Mouse (Mus musculus) embryonic facial prominence, embryonic 13.5 days (tissue): ENCODE results near the gene Fam241b. TPM values are rescaled to one million over a fixed set of nuclear protein-coding genes. Genes with fewer than 3 reads are reported as not detected.
"Not testable (repeated sequence)": the region's sequence is repeated elsewhere in the genome, so short reads cannot be mapped to it uniquely, and the experiment has no call there.

ENCODE experiments used
- ATAC-seq: fragments of 200-750 bp; cut with Nextera tagmentation; 2 replicates; pipeline ENCODE4 v1.8.0; 2017; ENCODE audit warnings: low read depth; ENCODE audit not compliant: insufficient number of reproducible peaks, insufficient read depth, low FRiP score, low TSS enrichment
- H3K27ac ChIP-seq: fragments of 300-500 bp; sonication (generic); 2 replicates; pipeline ENCODE4 v1.5.1; 2015; ENCODE audit warnings: moderate library complexity, mild to moderate bottlenecking, inconsistent platforms
- H3K27me3 ChIP-seq: fragments of 300-500 bp; sonication (generic); 2 replicates; pipeline ENCODE4 v1.6.1; 2015; ENCODE audit warnings: mild to moderate bottlenecking, inconsistent platforms
- H3K36me3 ChIP-seq: fragments of 300-500 bp; sonication (generic); 2 replicates; pipeline ENCODE4 v1.6.1; 2015; ENCODE audit warnings: mild to moderate bottlenecking, inconsistent platforms
- H3K4me1 ChIP-seq: fragments of 300-500 bp; sonication (generic); 2 replicates; pipeline ENCODE4 v1.6.1; 2015; ENCODE audit warnings: inconsistent platforms
- H3K4me2 ChIP-seq: fragments of 300-500 bp; sonication (generic); 2 replicates; pipeline ENCODE4 v1.6.1; 2015; ENCODE audit warnings: moderate library complexity, mild to moderate bottlenecking, inconsistent platforms
- H3K4me3 ChIP-seq: fragments of 300-500 bp; sonication (generic); 2 replicates; pipeline ENCODE4 v1.5.1; 2015; ENCODE audit warnings: mild to moderate bottlenecking, inconsistent platforms
- H3K9ac ChIP-seq: fragments of 300-500 bp; sonication (generic); 2 replicates; pipeline ENCODE4 v1.6.1; 2015; ENCODE audit warnings: mild to moderate bottlenecking, inconsistent platforms
- H3K9me3 ChIP-seq: fragments of 300-500 bp; sonication (generic); 2 replicates; pipeline ENCODE4 v1.6.1; 2016; ENCODE audit warnings: inconsistent platforms
- WGBS: fragments of 180-500 bp; shearing (Covaris S2); methylation state at CpG from one replicate; pipeline ENCODE4 v1.1.7; 2015; ENCODE audit warnings: mixed read lengths; 5-methylcytosine and 5-hydroxymethylcytosine counted together
- polyA plus RNA-seq: library from polyadenylated mRNA; unstranded; fragments of >200 nt; fragmentation: Nextera tagmentation; extraction: Ambion mirVana; gene quantifications from 2 replicates; pipeline ENCODE4 v1.2.1, GENCODE M21; 2015

Fam241b gene
- polyA plus RNA-seq, 1 experiment from 2014 or later = 21.2 TPM

DNA sequence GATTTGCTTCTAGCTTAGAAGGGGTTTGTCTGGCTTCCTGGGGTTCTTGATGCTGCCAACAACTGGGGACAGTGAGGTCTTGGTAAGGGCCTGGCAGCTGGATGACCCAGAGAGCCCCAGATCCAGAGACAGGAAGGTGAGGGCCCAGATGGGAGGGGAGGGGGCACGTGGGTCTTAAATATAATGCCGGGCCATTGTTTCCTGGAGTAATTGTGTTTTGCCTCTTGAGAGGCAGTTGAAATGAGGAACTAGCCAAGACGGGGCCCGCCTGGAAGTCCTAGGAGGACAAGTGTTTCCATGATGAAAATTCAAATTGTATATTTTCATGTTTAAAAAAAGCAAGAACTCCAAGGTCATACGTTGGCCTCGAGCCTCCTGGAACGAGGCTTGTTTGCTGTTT is 49.8 kb downstream of the Fam241b start:
- no peak for ATAC-seq
- Histone ChIP-seq H3K4me1 (peaks cover 4% of the 10 kb centered on the region; the same call in 1 of the 2 replicates), H3K36me3 (no peaks in the 10 kb centered on the region), H3K9ac (no peak overlapping the region), H3K27me3 (no peaks in the 10 kb centered on the region), H3K9me3 (no peaks in the 10 kb centered on the region), H3K4me3 (no peak overlapping the region), H3K27ac (no peak overlapping the region), H3K4me2 (no peak overlapping the region)
- WGBS = 80% methylated on average over 7 of the region's 7 CpGs

DNA sequence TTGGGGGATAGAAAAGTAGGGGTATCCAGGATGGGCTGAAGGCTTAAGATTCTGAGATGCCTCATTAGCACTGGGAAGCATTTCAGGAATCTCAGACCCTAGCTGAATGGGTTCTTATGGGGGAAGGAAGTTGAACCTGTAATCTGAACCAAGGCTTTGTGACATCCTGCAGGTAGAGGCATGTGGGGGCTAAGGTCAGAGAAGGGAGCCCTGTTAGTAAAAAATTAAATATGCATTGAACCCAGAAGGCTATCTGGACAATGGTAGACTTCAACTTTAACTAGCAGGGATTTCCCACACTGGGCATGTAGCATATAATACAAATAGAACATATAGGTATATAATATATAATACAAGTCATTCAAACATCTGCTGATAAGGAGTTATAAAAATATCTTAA is 54.2 kb downstream of the Fam241b start:
- no peak overlapping the region for H3K4me3 ChIP-seq
- no peak overlapping the region for H3K4me2 ChIP-seq
- H3K4me1 ChIP-seq = peaks cover 5% of the 10 kb centered on the region; the same call in 1 of the 2 replicates
- no peak overlapping the region for H3K9ac ChIP-seq
- no peaks in the 10 kb centered on the region for H3K27me3 ChIP-seq
- H3K9me3 ChIP-seq = no peaks in the 10 kb centered on the region
- H3K36me3 ChIP-seq = no peaks in the 10 kb centered on the region
- no peak overlapping the region for H3K27ac ChIP-seq
- ATAC-seq = no peak

DNA sequence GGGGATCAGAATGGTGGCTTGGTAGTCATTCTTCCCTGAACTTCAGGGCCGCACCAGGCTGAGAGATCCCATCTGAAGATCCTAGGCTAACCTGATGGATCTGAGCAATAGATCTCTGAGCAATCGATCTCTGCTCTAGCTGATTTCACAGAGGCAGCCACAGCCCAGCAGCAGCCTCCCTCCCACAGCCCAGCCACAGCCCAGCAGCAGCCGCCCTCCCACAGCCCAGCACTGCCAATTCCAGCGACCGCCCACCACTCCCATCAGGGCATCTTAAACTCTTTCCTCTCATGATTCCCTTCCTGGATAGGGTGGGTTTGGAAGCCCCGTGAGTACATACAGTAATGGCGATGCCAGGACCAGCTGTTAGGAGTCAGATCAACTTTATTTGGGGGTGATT is 54.6 kb downstream of the Fam241b start:
- no peak for ATAC-seq
- no peak overlapping the region for H3K4me3 ChIP-seq
- no peak overlapping the region for H3K9ac ChIP-seq
- H3K27me3 ChIP-seq = no peaks in the 10 kb centered on the region
- 49% methylated on average over 7 of the region's 7 CpGs for WGBS
- no peaks in the 10 kb centered on the region for H3K36me3 ChIP-seq
- H3K9me3 ChIP-seq = no peaks in the 10 kb centered on the region
- no peak overlapping the region for H3K27ac ChIP-seq
- H3K4me1 ChIP-seq = peaks cover 5% of the 10 kb centered on the region; the same call in 1 of the 2 replicates
- no peak overlapping the region for H3K4me2 ChIP-seq

GRCm38 (mm10) chr10:62088411-62088810 is 55.3 kb downstream of the Fam241b start:
- Histone ChIP-seq H3K9ac (no peak overlapping the region), H3K4me2 (no peak overlapping the region), H3K9me3 (no peaks in the 10 kb centered on the region), H3K27ac (no peak overlapping the region), H3K36me3 (no peaks in the 10 kb centered on the region), H3K4me3 (no peak overlapping the region), H3K4me1 (peaks cover 5% of the 10 kb centered on the region; the same call in 1 of the 2 replicates), H3K27me3 (no peaks in the 10 kb centered on the region; the same call in 1 of the 2 replicates)
- 82% methylated on average over 5 of the region's 5 CpGs for WGBS
- ATAC-seq = no peak

DNA sequence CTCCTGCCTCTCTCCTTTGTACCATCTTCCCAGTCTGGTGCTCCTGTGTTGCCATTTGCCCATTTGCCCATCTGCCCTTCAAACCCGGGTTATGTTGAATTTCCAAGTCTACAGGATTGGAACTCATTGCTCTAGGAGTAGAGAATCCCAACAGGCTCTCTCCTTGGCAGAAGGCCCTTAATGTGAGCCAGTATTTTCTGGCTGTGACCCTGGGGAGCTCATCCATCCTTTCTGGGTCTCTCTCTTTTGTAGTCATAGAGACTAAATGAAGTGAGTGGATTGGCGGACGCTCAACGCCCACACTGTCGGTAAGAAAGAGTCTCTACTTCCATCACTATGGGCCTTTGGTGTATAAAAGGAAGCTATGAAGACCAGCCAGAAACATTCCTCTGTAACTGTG is 56.9 kb downstream of the Fam241b start:
- whole genome bisulfite sequencing = 96% methylated on average over 5 of the region's 5 CpGs
- no peaks in the 10 kb centered on the region; the same call in 1 of the 2 replicates for H3K27me3 ChIP-seq
- no peak for ATAC-seq

DNA sequence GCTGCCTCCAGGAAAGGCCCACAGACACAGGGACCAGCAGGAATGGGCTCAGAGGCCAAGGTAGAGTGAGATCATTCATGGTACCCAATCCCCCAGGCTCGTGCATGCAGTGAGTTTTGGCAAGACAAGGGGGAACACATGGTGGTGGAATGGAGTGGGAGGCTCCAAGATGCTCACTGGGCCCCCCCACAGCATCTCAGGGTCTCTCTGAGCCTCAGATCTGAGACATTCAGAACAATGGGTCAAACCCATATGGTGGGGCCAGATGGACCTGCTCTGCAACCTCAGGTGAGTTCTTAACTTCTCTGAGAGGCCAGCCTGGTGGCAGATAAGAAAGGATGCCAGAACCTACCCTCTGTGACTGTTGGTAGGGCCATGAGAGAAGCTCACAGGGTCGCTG is 57.7 kb downstream of the Fam241b start:
- H3K4me1 ChIP-seq = peaks cover 5% of the 10 kb centered on the region; the same call in 1 of the 2 replicates
- no peak overlapping the region for H3K9ac ChIP-seq
- H3K27ac ChIP-seq = no peak overlapping the region
- H3K9me3 ChIP-seq = no peaks in the 10 kb centered on the region
- no peak overlapping the region for H3K4me3 ChIP-seq
- no peak for ATAC-seq
- 60% methylated on average over 2 of the region's 2 CpGs for WGBS
- H3K27me3 ChIP-seq = no peaks in the 10 kb centered on the region; the same call in 1 of the 2 replicates
- H3K36me3 ChIP-seq = no peaks in the 10 kb centered on the region
- H3K4me2 ChIP-seq = no peak overlapping the region

More for the DNA sequence above, 56.9 kb downstream of the Fam241b start:
- Histone ChIP-seq H3K4me1 (peaks cover 5% of the 10 kb centered on the region; the same call in 1 of the 2 replicates), H3K4me3 (no peak overlapping the region), H3K4me2 (no peak overlapping the region), H3K9ac (no peak overlapping the region), H3K36me3 (no peaks in the 10 kb centered on the region), H3K9me3 (no peaks in the 10 kb centered on the region), H3K27ac (no peak overlapping the region)

GRCm38 (mm10) chr10:62076248-62077134 is 67.2 kb downstream of the Fam241b start:
- 79% methylated on average over 11 of the region's 11 CpGs for WGBS
- Histone ChIP-seq H3K4me1 (no peaks in the 10 kb centered on the region), H3K27ac (no peak overlapping the region), H3K4me2 (no peak overlapping the region), H3K27me3 (no peaks in the 10 kb centered on the region), H3K9me3 (peaks cover 10% of the 10 kb centered on the region), H3K9ac (no peak overlapping the region), H3K36me3 (no peaks in the 10 kb centered on the region), H3K4me3 (no peak overlapping the region)
- no peak for ATAC-seq

DNA sequence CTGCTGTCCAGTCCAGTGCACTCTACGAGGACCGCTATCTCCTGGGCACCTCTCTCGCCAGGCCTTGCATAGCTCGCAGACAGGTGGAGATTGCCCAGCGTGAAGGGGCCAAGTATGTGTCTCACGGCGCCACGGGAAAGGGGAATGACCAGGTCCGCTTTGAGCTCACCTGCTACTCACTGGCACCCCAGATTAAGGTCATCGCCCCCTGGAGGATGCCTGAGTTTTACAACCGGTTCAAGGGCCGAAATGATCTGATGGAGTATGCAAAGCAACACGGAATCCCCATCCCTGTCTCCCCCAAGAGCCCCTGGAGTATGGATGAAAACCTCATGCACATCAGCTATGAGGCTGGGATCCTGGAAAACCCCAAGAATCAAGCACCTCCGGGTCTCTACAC is 72.4 kb downstream of the Fam241b start:
- H3K9ac ChIP-seq, H3K4me1 ChIP-seq, H3K27ac ChIP-seq, H3K36me3 ChIP-seq, H3K27me3 ChIP-seq, H3K4me3 ChIP-seq, ATAC-seq, H3K9me3 ChIP-seq, H3K4me2 ChIP-seq: not testable (repeated sequence)
- WGBS = 77% methylated on average over 14 of the region's 14 CpGs

DNA sequence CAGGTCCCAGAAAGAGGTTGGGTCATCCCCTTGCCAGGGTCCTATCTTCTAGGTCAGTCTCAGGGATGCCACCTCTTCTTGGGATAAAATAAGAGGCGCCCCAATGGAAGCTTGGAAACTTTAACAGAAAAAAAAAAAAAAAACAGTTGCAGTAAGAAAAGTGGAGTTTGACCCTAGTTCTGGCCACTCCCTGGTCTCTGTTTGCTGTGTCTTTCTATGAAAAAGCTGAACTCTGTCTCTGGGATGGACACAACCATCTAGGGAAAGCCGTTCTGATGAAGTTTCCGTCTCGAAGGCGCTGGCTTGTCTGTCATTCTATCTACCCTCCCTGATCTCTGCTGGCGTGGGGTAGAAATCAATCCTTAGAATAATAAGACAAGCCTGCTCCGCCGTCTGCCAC is 73.1 kb downstream of the Fam241b start:
- no peak for ATAC-seq
- Histone ChIP-seq H3K9me3 (no peaks in the 10 kb centered on the region), H3K4me2 (no peak overlapping the region), H3K4me3 (no peak overlapping the region), H3K27me3 (no peaks in the 10 kb centered on the region), H3K9ac (no peak overlapping the region), H3K27ac (no peak overlapping the region), H3K36me3 (no peaks in the 10 kb centered on the region), H3K4me1 (peaks cover 3% of the 10 kb centered on the region; the same call in 1 of the 2 replicates)
- 84% methylated on average over 8 of the region's 8 CpGs for WGBS

- Histone ChIP-seq H3K4me2 (no peak overlapping the region), H3K27ac (no peak overlapping the region), H3K4me3 (no peak overlapping the region), H3K27me3 (no peaks in the 10 kb centered on the region), H3K9ac (no peak overlapping the region), H3K4me1 (peaks cover 3% of the 10 kb centered on the region; the same call in 1 of the 2 replicates), H3K36me3 (no peaks in the 10 kb centered on the region), H3K9me3 (no peaks in the 10 kb centered on the region)
- 88% methylated on average over 3 of the region's 3 CpGs for WGBS
- ATAC-seq = no peak
Observed at GRCm38 (mm10) chr10:62069946-62070345, 73.8 kb downstream of the Fam241b start.

- Histone ChIP-seq H3K27me3 (no peaks in the 10 kb centered on the region), H3K4me2 (no peak overlapping the region), H3K4me3 (no peak overlapping the region), H3K36me3 (no peaks in the 10 kb centered on the region), H3K27ac (no peak overlapping the region), H3K9ac (no peak overlapping the region), H3K4me1 (peaks cover 3% of the 10 kb centered on the region; the same call in 1 of the 2 replicates), H3K9me3 (no peaks in the 10 kb centered on the region)
- ATAC-seq = no peak
- WGBS = 85% methylated on average over 7 of the region's 7 CpGs
Observed at GRCm38 (mm10) chr10:62069398-62069797, 74.3 kb downstream of the Fam241b start.

DNA sequence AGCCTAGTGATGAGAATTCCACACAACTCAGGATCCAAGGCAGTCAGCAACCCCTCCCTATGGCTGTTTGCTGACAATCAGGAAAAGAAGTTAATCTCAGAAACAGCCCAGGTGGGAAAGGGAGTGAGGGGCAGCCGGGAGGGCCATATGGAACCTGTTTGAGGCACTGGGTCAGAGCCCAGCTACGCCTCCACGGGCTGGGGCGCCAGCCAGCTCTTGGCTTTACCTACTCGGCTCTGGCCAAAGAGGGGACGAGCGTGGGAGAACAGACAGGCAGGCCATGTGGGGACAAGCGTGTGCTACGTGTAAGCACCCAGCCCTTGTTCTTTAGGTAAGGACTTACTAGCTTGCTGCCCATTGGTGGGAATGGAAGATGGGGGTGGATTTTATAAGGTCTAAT is 75.2 kb downstream of the Fam241b start:
- Histone ChIP-seq H3K27me3 (no peaks in the 10 kb centered on the region), H3K4me2 (no peak overlapping the region), H3K9me3 (no peaks in the 10 kb centered on the region), H3K27ac (no peak overlapping the region), H3K4me3 (no peak overlapping the region), H3K9ac (no peak overlapping the region), H3K36me3 (no peaks in the 10 kb centered on the region), H3K4me1 (peaks cover 3% of the 10 kb centered on the region; the same call in 1 of the 2 replicates)
- ATAC-seq = no peak
- 58% methylated on average over 9 of the region's 9 CpGs for WGBS
